Mouse (Mus musculus) ES-E14 (cell line): ENCODE measurements around the gene Anapc2. TPM values are rescaled to one million over a fixed set of nuclear protein-coding genes. Genes with fewer than 3 reads are reported as not detected.

Experiments
- DNase-seq: peaks from one replicate; pipeline ENCODE4 v3.0.0-alpha.2; 2013; ENCODE audit warnings: low read depth, low spot score
- H3K27ac ChIP-seq: 2 replicates; pipeline ENCODE4 v1.5.1; 2012; ENCODE audit warnings: low read depth, mild to moderate bottlenecking, low read length, moderate library complexity, mixed read lengths; ENCODE audit not compliant: poor library complexity, insufficient read depth, severe bottlenecking
- H3K36me3 ChIP-seq: 2 replicates; pipeline ENCODE4 v1.6.1; 2012; ENCODE audit warnings: mild to moderate bottlenecking, low read length, moderate library complexity, mixed read lengths; ENCODE audit not compliant: control insufficient read depth, poor library complexity, insufficient read depth, severe bottlenecking
- H3K4me1 ChIP-seq, 2 experiments: fragments of 150-350 bp in 1 of 2; sonication (generic) in 1 of 2; 2 replicates each; pipeline ENCODE4 v1.6.1; 2012; ENCODE audit warnings: low read length in 2 of 2, mild to moderate bottlenecking in 1 of 2, mixed read lengths in 1 of 2; ENCODE audit not compliant: control insufficient read depth in 2 of 2, insufficient read depth in 2 of 2, poor library complexity in 1 of 2
- H3K4me3 ChIP-seq, 2 experiments: fragments of 150-350 bp in 1 of 2; sonication (generic) in 1 of 2; 2 replicates each; pipeline ENCODE4 v1.5.1; 2012; ENCODE audit warnings: low read length in 2 of 2, low read depth in 1 of 2, mild to moderate bottlenecking in 1 of 2, mixed read lengths in 1 of 2; ENCODE audit not compliant: insufficient read depth in 1 of 2, poor library complexity in 1 of 2, severe bottlenecking in 1 of 2
- H3K9ac ChIP-seq: 2 replicates; pipeline ENCODE4 v1.6.1; 2012; ENCODE audit warnings: low read depth, mild to moderate bottlenecking, low read length, mixed read lengths; ENCODE audit not compliant: poor library complexity, insufficient read depth, severe bottlenecking
- H3K9me3 ChIP-seq: fragments of 150-350 bp; sonication (generic); 2 replicates; pipeline ENCODE4 v1.6.1; 2012; ENCODE audit warnings: low read depth, mild to moderate bottlenecking, low read length; ENCODE audit not compliant: control insufficient read depth, insufficient read depth
- CHD2 ChIP-seq: IDR thresholded peaks from 2 replicates; pipeline ENCODE4 v1.6.1; 2014; ENCODE audit warnings: mild to moderate bottlenecking, low read depth, low read length, inconsistent platforms
- HCFC1 ChIP-seq: IDR thresholded peaks from 2 replicates; pipeline ENCODE4 v1.6.1; 2012; ENCODE audit warnings: low read length, inconsistent platforms, borderline replicate concordance; ENCODE audit not compliant: insufficient read depth
- MAFK ChIP-seq: IDR thresholded peaks from 2 replicates; pipeline ENCODE4 v1.6.1; 2014; ENCODE audit warnings: mild to moderate bottlenecking, low read depth, low read length, inconsistent platforms; ENCODE audit not compliant: insufficient read depth
- ZC3H11A ChIP-seq: IDR thresholded peaks from 2 replicates; pipeline ENCODE4 v1.6.1; 2012; ENCODE audit warnings: low read depth, mild to moderate bottlenecking, inconsistent platforms, low read length, borderline replicate concordance
- ZNF384 ChIP-seq: IDR thresholded peaks from 2 replicates; pipeline ENCODE4 v1.6.1; 2012; ENCODE audit warnings: low read depth, low read length, inconsistent platforms
- in situ Hi-C, 2 experiments: fragments of 600-800 bp; cut with MboI; formaldehyde crosslinking; loops; one replicate each; pipeline ENCODE4 v1.15.1; 2025; ENCODE audit warnings: low sequenced_read_pairs in 2 of 2, inconsistent platforms in 1 of 2; ENCODE audit not compliant: unreplicated experiment in 2 of 2
- total RNA-seq: library from RNA; depleted of rRNA; stranded (reverse); fragments of 300-350 nt; gene quantifications from 2 replicates; pipeline ENCODE4 v1.2.3, GENCODE M21; 2012

Gene Anapc2
- total RNA-seq, 1 experiment: 25.2 TPM

- Histone ChIP-seq H3K4me3 (peak overlapping the region; percentile 68 to 88; a peak in 3 of 4 replicates), H3K9me3 (no peaks in the 10 kb centered on the region), H3K27ac (peak overlapping the region; percentile 93; the same call in 1 of the 2 replicates), H3K9ac (peak overlapping the region; percentile 67; the same call in 1 of the 2 replicates), H3K4me1 (peaks cover 6 to 24% of the 10 kb centered on the region in 2 experiments; a peak in 3 of 4 replicates), H3K36me3 (peaks cover 25% of the 10 kb centered on the region)
- no peak for DNase-seq
- TF ChIP-seq CHD2 (no peak), MAFK (no peak), HCFC1 (no peak), ZC3H11A (no peak), ZNF384 (no peak)
- in situ Hi-C loops: no loop called here
Measured at GRCm38 (mm10) chr2:25225811-25226379, 46.4 kb upstream of the Anapc2 start.

- TF ChIP-seq HCFC1 (no peak), CHD2 (no peak), ZNF384 (no peak), MAFK (no peak), ZC3H11A (no peak)
- Histone ChIP-seq H3K9me3 (no peaks in the 10 kb centered on the region), H3K36me3 (peaks cover 18% of the 10 kb centered on the region), H3K9ac (no peak overlapping the region), H3K4me1 (peaks cover 9 to 24% of the 10 kb centered on the region in 2 experiments; a peak in 3 of 4 replicates), H3K27ac (no peak overlapping the region), H3K4me3 (no peak overlapping the region)
- no peak for DNase-seq
- in situ Hi-C loops: no loop called here
Measured at GRCm38 (mm10) chr2:25226864-25227263, 45.4 kb upstream of the Anapc2 start.

GRCm38 (mm10) chr2:25227406-25227805 is 44.9 kb upstream of the Anapc2 start:
- Histone ChIP-seq H3K4me3 (no peak overlapping the region), H3K36me3 (peaks cover 14% of the 10 kb centered on the region), H3K4me1 (peaks cover 9 to 24% of the 10 kb centered on the region in 2 experiments; a peak in 3 of 4 replicates), H3K9me3 (no peaks in the 10 kb centered on the region), H3K9ac (no peak overlapping the region), H3K27ac (no peak overlapping the region)
- no peak for DNase-seq
- TF ChIP-seq HCFC1 (no peak), ZC3H11A (no peak), CHD2 (no peak), ZNF384 (no peak), MAFK (no peak)
- in situ Hi-C loops: no loop called here

- no peaks in the 10 kb centered on the region for H3K9me3 ChIP-seq
- DNase-seq: peak; percentile 82
- H3K4me3 ChIP-seq: peak overlapping the region; percentile 58 to 61
- peak overlapping the region; percentile 68 for H3K27ac ChIP-seq
- H3K4me1 ChIP-seq: peaks cover 9 to 24% of the 10 kb centered on the region in 2 experiments; a peak in 3 of 4 replicates
- H3K36me3 ChIP-seq: peaks cover 6% of the 10 kb centered on the region
- TF ChIP-seq ZNF384 (no peak), HCFC1 (peak; percentile 71; the same call in 1 of the 2 replicates), CHD2 (no peak), MAFK (0 out of 2 replicates have a peak, but pooled peaks have one; percentile 20), ZC3H11A (no peak)
- in situ Hi-C loops: no loop called here
- H3K9ac ChIP-seq: peak overlapping the region; percentile 70
Measured at GRCm38 (mm10) chr2:25228431-25228889, 43.8 kb upstream of the Anapc2 start.
